Mouse (Mus musculus) limb, embryonic 11.5 days (tissue): ENCODE results near the gene Fbxo10. TPM values are rescaled to one million over a fixed set of nuclear protein-coding genes. Genes with fewer than 3 reads are reported as not detected.
"Not testable (repeated sequence)": the region's sequence is repeated elsewhere in the genome, so short reads cannot be mapped to it uniquely, and the experiment has no call there.

Experiments
- ATAC-seq: fragments of 200-750 bp; cut with Nextera tagmentation; 2 replicates; pipeline ENCODE4 v1.8.0; 2017; ENCODE audit warnings: low read depth; ENCODE audit not compliant: insufficient number of reproducible peaks, low FRiP score, low TSS enrichment
- DNase-seq: peaks from one replicate; pipeline ENCODE4 v3.0.0-alpha.2; 2015; ENCODE audit warnings: low spot score
- H3K27ac ChIP-seq: fragments of 300-500 bp; sonication (generic); replicated peaks from 2 replicates; pipeline ENCODE4 v1.5.1; 2014; ENCODE audit warnings: low read depth, mild to moderate bottlenecking, low read length
- H3K27me3 ChIP-seq: fragments of 300-500 bp; sonication (generic); 2 replicates; pipeline ENCODE4 v1.6.1; 2014; ENCODE audit warnings: mild to moderate bottlenecking, low read length, mixed read lengths; ENCODE audit not compliant: control insufficient read depth, insufficient read depth
- H3K36me3 ChIP-seq: fragments of 300-500 bp; sonication (generic); 2 replicates; pipeline ENCODE4 v1.6.1; 2014; ENCODE audit warnings: mild to moderate bottlenecking, low read length, moderate library complexity, mixed read lengths; ENCODE audit not compliant: control insufficient read depth, insufficient read depth
- H3K4me1 ChIP-seq: fragments of 300-500 bp; sonication (generic); 2 replicates; pipeline ENCODE4 v1.6.1; 2014; ENCODE audit warnings: low read length, mixed read lengths; ENCODE audit not compliant: control insufficient read depth, insufficient read depth
- H3K4me2 ChIP-seq: fragments of 300-500 bp; sonication (generic); 2 replicates; pipeline ENCODE4 v1.6.1; 2014; ENCODE audit warnings: low read depth, mild to moderate bottlenecking, moderate library complexity; ENCODE audit not compliant: severe bottlenecking
- H3K4me3 ChIP-seq: fragments of 300-500 bp; sonication (generic); 2 replicates; pipeline ENCODE4 v1.5.1; 2014; ENCODE audit warnings: low read depth, low read length
- H3K9ac ChIP-seq: fragments of 300-500 bp; sonication (generic); 2 replicates; pipeline ENCODE4 v1.6.1; 2014; ENCODE audit warnings: mild to moderate bottlenecking, low read length
- H3K9me3 ChIP-seq: fragments of 300-500 bp; sonication (generic); 2 replicates; pipeline ENCODE4 v1.6.1; 2016; ENCODE audit warnings: low read length; ENCODE audit not compliant: control insufficient read depth
- WGBS: fragments of 180-500 bp; shearing (Covaris S2); extraction: QIAGEN DNeasy Blood & Tissue Kit; methylation state at CpG from one replicate; pipeline ENCODE4 v1.1.7; 2014; 5-methylcytosine and 5-hydroxymethylcytosine counted together
- polyA plus RNA-seq: library from polyadenylated mRNA; unstranded; fragments of >200 nt; fragmentation: Nextera tagmentation; extraction: Ambion mirVana; gene quantifications from 2 replicates; pipeline ENCODE4 v1.2.1, GENCODE M21; 2014

Gene Fbxo10
- polyA plus RNA-seq, 1 experiment from 2014 or later: 10.2 TPM

- no peak overlapping the region for H3K9ac ChIP-seq
- no peak for ATAC-seq
- H3K9me3 ChIP-seq: no peaks in the 10 kb centered on the region
- DNase-seq: no peak
- H3K27ac ChIP-seq: no peak overlapping the region
- H3K36me3 ChIP-seq: peaks cover 10% of the 10 kb centered on the region; the same call in 1 of the 2 replicates
- H3K27me3 ChIP-seq: no peaks in the 10 kb centered on the region
- H3K4me1 ChIP-seq: no peaks in the 10 kb centered on the region
- no peak overlapping the region for H3K4me3 ChIP-seq
- H3K4me2 ChIP-seq: no peak overlapping the region
- 83% methylated on average over 7 of the region's 7 CpGs for WGBS
Observed at GRCm38 (mm10) chr4:45040795-45041194, 43.6 kb downstream of the Fbxo10 start.

GRCm38 (mm10) chr4:45039546-45039945 is 44.9 kb downstream of the Fbxo10 start:
- not testable (repeated sequence) for H3K4me3 ChIP-seq, H3K9me3 ChIP-seq, H3K27me3 ChIP-seq, H3K4me1 ChIP-seq, H3K27ac ChIP-seq, ATAC-seq, H3K9ac ChIP-seq, H3K4me2 ChIP-seq, DNase-seq, H3K36me3 ChIP-seq
- 90% methylated on average over 7 of the region's 7 CpGs for WGBS

- not testable (repeated sequence) for H3K27ac ChIP-seq, H3K4me2 ChIP-seq, H3K4me3 ChIP-seq, ATAC-seq, H3K9ac ChIP-seq, H3K27me3 ChIP-seq, H3K36me3 ChIP-seq, H3K4me1 ChIP-seq, H3K9me3 ChIP-seq, DNase-seq
- WGBS: 64% methylated on average over 8 of the region's 8 CpGs
Observed at GRCm38 (mm10) chr4:45038879-45039278, 45.5 kb downstream of the Fbxo10 start.

GRCm38 (mm10) chr4:45037455-45038410 is 46.7 kb downstream of the Fbxo10 start:
- ATAC-seq: no peak
- Histone ChIP-seq H3K9ac (no peak overlapping the region), H3K27ac (no peak overlapping the region), H3K4me3 (no peak overlapping the region), H3K4me2 (no peak overlapping the region), H3K36me3 (peaks cover 7% of the 10 kb centered on the region), H3K27me3 (no peaks in the 10 kb centered on the region), H3K4me1 (no peaks in the 10 kb centered on the region), H3K9me3 (no peaks in the 10 kb centered on the region)
- no peak for DNase-seq
- 90% methylated on average over 13 of the region's 13 CpGs for WGBS

GRCm38 (mm10) chr4:45036571-45036970 is 47.8 kb downstream of the Fbxo10 start:
- WGBS: 88% methylated on average over 5 of the region's 5 CpGs
- DNase-seq (no peak), ATAC-seq (no peak)
- Histone ChIP-seq H3K9ac (no peak overlapping the region), H3K9me3 (no peaks in the 10 kb centered on the region), H3K27me3 (no peaks in the 10 kb centered on the region), H3K27ac (no peak overlapping the region), H3K4me3 (no peak overlapping the region), H3K4me1 (no peaks in the 10 kb centered on the region), H3K4me2 (no peak overlapping the region), H3K36me3 (peaks cover 7% of the 10 kb centered on the region)

GRCm38 (mm10) chr4:45036048-45036447 is 48.4 kb downstream of the Fbxo10 start:
- H3K4me1 ChIP-seq: no peaks in the 10 kb centered on the region

GRCm38 (mm10) chr4:45034693-45035628 is 49.4 kb downstream of the Fbxo10 start:
- Histone ChIP-seq H3K36me3 (peaks cover 9% of the 10 kb centered on the region), H3K9ac (no peak overlapping the region), H3K27me3 (no peaks in the 10 kb centered on the region), H3K4me2 (no peak overlapping the region), H3K4me1 (no peaks in the 10 kb centered on the region), H3K27ac (no peak overlapping the region), H3K4me3 (no peak overlapping the region), H3K9me3 (no peaks in the 10 kb centered on the region)
- DNase-seq: no peak
- ATAC-seq: no peak
- 61% methylated on average over 16 of the region's 16 CpGs for WGBS

More at GRCm38 (mm10) chr4:45036048-45036447, 48.4 kb downstream of the Fbxo10 start:
- H3K27ac ChIP-seq: no peak overlapping the region
- H3K9ac ChIP-seq: no peak overlapping the region
- H3K9me3 ChIP-seq: no peaks in the 10 kb centered on the region
- H3K36me3 ChIP-seq: peaks cover 7% of the 10 kb centered on the region
- no peaks in the 10 kb centered on the region for H3K27me3 ChIP-seq
- no peak overlapping the region for H3K4me2 ChIP-seq
- DNase-seq (no peak), ATAC-seq (no peak)
- WGBS: 94% methylated on average over 10 of the region's 10 CpGs
- no peak overlapping the region for H3K4me3 ChIP-seq

- H3K36me3 ChIP-seq: peaks cover 9% of the 10 kb centered on the region
- DNase-seq (no peak), ATAC-seq (no peak)
- H3K4me2 ChIP-seq: no peak overlapping the region
- no peaks in the 10 kb centered on the region for H3K4me1 ChIP-seq
- H3K9me3 ChIP-seq: no peaks in the 10 kb centered on the region
- H3K27ac ChIP-seq: no peak overlapping the region
- no peaks in the 10 kb centered on the region for H3K27me3 ChIP-seq
- no peak overlapping the region for H3K9ac ChIP-seq
- WGBS: 93% methylated on average over 9 of the region's 9 CpGs
- H3K4me3 ChIP-seq: no peak overlapping the region
Observed at GRCm38 (mm10) chr4:45032586-45032985, 51.8 kb downstream of the Fbxo10 start.
